Mouse (Mus musculus) embryonic facial prominence, embryonic 13.5 days (tissue): Measurements from ENCODE around the gene Nat14. TPM values are rescaled to one million over a fixed set of nuclear protein-coding genes. Genes with fewer than 3 reads are reported as not detected.

Experiments
- ATAC-seq: fragments of 200-750 bp; cut with Nextera tagmentation; 2 replicates; pipeline ENCODE4 v1.8.0; 2017; ENCODE audit warnings: low read depth; ENCODE audit not compliant: insufficient number of reproducible peaks, insufficient read depth, low FRiP score, low TSS enrichment
- H3K27ac ChIP-seq: fragments of 300-500 bp; sonication (generic); 2 replicates; pipeline ENCODE4 v1.5.1; 2015; ENCODE audit warnings: moderate library complexity, mild to moderate bottlenecking, inconsistent platforms
- H3K27me3 ChIP-seq: fragments of 300-500 bp; sonication (generic); 2 replicates; pipeline ENCODE4 v1.6.1; 2015; ENCODE audit warnings: mild to moderate bottlenecking, inconsistent platforms
- H3K36me3 ChIP-seq: fragments of 300-500 bp; sonication (generic); 2 replicates; pipeline ENCODE4 v1.6.1; 2015; ENCODE audit warnings: mild to moderate bottlenecking, inconsistent platforms
- H3K4me1 ChIP-seq: fragments of 300-500 bp; sonication (generic); 2 replicates; pipeline ENCODE4 v1.6.1; 2015; ENCODE audit warnings: inconsistent platforms
- H3K4me2 ChIP-seq: fragments of 300-500 bp; sonication (generic); 2 replicates; pipeline ENCODE4 v1.6.1; 2015; ENCODE audit warnings: moderate library complexity, mild to moderate bottlenecking, inconsistent platforms
- H3K4me3 ChIP-seq: fragments of 300-500 bp; sonication (generic); 2 replicates; pipeline ENCODE4 v1.5.1; 2015; ENCODE audit warnings: mild to moderate bottlenecking, inconsistent platforms
- H3K9ac ChIP-seq: fragments of 300-500 bp; sonication (generic); 2 replicates; pipeline ENCODE4 v1.6.1; 2015; ENCODE audit warnings: mild to moderate bottlenecking, inconsistent platforms
- H3K9me3 ChIP-seq: fragments of 300-500 bp; sonication (generic); 2 replicates; pipeline ENCODE4 v1.6.1; 2016; ENCODE audit warnings: inconsistent platforms
- WGBS: fragments of 180-500 bp; shearing (Covaris S2); methylation state at CpG from one replicate; pipeline ENCODE4 v1.1.7; 2015; ENCODE audit warnings: mixed read lengths; 5-methylcytosine and 5-hydroxymethylcytosine counted together
- polyA plus RNA-seq: library from polyadenylated mRNA; unstranded; fragments of >200 nt; fragmentation: Nextera tagmentation; extraction: Ambion mirVana; gene quantifications from 2 replicates; pipeline ENCODE4 v1.2.1, GENCODE M21; 2015

Gene Nat14
- polyA plus RNA-seq, 1 experiment from 2014 or later, result 3.3 TPM

DNA sequence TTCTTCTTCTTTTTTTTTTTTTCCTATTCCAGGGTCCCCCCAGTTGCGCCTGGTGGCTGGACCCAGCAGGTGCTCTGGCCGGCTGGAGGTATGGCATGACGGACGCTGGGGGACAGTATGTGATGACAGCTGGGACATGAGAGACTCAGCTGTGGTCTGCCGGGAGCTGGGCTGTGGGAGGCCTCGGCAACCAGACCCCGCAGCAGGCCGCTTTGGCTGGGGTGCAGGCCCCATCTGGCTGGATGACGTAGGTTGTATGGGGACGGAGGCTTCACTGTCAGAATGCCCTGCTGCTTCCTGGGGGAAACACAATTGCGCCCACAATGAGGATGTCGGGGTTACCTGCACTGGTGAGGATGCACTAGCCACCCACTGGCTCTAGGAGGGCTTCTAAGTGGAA lies 11.3 kb downstream of the Nat14 start:
- no peaks in the 10 kb centered on the region for H3K36me3 ChIP-seq
- no peak for ATAC-seq
- H3K27ac ChIP-seq, result no peak overlapping the region
- H3K4me3 ChIP-seq, result no peak overlapping the region
- H3K4me2 ChIP-seq, result no peak overlapping the region
- no peaks in the 10 kb centered on the region for H3K4me1 ChIP-seq
- H3K9me3 ChIP-seq, result no peaks in the 10 kb centered on the region
- H3K9ac ChIP-seq, result no peak overlapping the region; the same call in 1 of the 2 replicates
- no peaks in the 10 kb centered on the region for H3K27me3 ChIP-seq
- 78% methylated on average over 12 of the region's 12 CpGs for WGBS

DNA sequence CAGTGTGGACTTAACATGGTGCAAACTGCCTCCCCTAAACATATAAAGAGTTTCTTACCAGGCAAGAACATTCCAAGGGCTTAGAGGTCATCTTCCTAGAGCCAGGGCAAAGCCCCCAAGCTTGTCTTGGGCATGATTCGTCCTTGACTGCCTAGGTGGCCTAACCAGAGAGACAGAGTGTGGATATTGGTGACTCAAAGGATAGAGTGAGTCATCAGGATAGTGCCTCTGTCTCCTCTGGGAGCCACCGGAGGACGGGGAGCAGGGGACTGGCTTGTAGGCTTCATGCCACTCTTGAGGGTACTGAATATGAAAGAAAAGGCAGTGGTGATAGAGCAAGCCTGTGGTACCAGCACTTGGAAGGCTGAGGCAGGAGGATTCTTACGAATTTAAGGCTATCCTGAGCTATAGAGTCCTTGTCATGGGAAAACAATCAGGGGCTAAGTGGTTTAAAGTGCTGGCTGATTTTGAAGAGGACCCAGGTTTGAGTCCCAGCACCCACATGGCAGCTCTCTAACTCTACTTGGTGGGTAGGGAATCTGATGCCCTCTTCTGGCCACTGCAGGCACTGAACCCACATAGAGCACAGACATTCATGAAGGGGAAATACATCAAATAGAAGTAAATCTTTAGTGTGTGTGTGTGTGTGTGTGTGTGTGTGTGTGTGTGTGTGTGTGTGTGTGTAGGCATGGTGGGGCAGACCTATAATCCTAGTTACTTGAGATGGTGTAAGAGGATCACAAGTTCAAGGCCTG lies 12.5 kb downstream of the Nat14 start:
- no peaks in the 10 kb centered on the region for H3K27me3 ChIP-seq
- no peak overlapping the region for H3K9ac ChIP-seq
- no peak overlapping the region for H3K4me2 ChIP-seq
- WGBS, result 80% methylated on average over 4 of the region's 4 CpGs
- no peaks in the 10 kb centered on the region for H3K36me3 ChIP-seq
- no peak overlapping the region for H3K27ac ChIP-seq
- ATAC-seq, result no peak
- H3K4me3 ChIP-seq, result no peak overlapping the region
- H3K4me1 ChIP-seq, result no peaks in the 10 kb centered on the region
- H3K9me3 ChIP-seq, result no peaks in the 10 kb centered on the region

DNA sequence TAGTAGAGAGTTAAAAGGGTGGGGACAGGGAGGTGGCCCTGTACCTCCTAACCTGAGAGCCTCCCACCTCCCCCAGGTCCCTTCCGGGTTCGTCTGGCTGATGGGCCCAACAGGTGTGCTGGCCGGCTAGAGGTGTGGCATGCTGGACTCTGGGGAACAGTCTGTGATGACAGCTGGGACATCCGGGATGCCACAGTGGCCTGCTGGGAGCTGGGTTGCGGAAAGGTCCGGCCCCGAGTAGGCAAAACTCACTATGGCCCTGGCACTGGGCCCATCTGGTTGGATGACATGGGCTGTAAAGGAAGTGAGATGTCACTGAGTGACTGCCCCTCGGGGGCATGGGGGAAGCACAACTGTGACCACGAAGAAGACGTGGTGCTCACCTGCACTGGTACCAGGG lies 15.0 kb downstream of the Nat14 start:
- H3K27me3 ChIP-seq, result no peaks in the 10 kb centered on the region
- no peaks in the 10 kb centered on the region for H3K36me3 ChIP-seq
- ATAC-seq, result no peak
- H3K4me1 ChIP-seq, result no peaks in the 10 kb centered on the region
- no peak overlapping the region for H3K4me2 ChIP-seq
- H3K9ac ChIP-seq, result no peak overlapping the region
- no peak overlapping the region for H3K27ac ChIP-seq
- H3K4me3 ChIP-seq, result no peak overlapping the region
- H3K9me3 ChIP-seq, result no peaks in the 10 kb centered on the region
- WGBS, result 77% methylated on average over 10 of the region's 10 CpGs

DNA sequence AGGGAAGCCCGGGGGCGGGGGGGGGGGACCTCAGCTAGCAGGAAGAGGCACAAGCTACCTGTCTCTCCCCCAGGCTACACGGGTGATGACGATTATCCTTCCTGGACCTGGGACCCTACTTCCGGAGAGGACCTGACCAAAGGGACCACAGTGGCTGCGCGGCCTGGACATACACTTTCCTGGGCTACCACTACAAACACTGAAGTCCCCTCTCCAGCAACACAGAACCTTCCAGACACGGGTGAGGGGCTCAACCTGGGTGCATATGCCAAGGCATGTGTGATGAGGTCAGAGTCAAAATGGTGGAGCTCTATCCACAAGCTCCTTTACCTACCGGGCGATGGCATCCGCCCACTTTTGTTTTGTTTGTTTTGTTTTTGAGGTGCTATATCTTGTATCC lies 15.6 kb downstream of the Nat14 start:
- Histone ChIP-seq H3K27ac (no peak overlapping the region), H3K9ac (no peak overlapping the region), H3K4me2 (no peak overlapping the region), H3K27me3 (no peaks in the 10 kb centered on the region), H3K4me3 (no peak overlapping the region), H3K4me1 (no peaks in the 10 kb centered on the region), H3K36me3 (no peaks in the 10 kb centered on the region), H3K9me3 (no peaks in the 10 kb centered on the region)
- WGBS, result 73% methylated on average over 11 of the region's 11 CpGs
- no peak for ATAC-seq

- Histone ChIP-seq H3K36me3 (no peaks in the 10 kb centered on the region), H3K27ac (no peak overlapping the region), H3K4me3 (no peak overlapping the region), H3K27me3 (no peaks in the 10 kb centered on the region), H3K9ac (no peak overlapping the region), H3K9me3 (no peaks in the 10 kb centered on the region), H3K4me1 (no peaks in the 10 kb centered on the region), H3K4me2 (no peak overlapping the region)
- ATAC-seq, result no peak
- WGBS, result 38% methylated on average over 2 of the region's 2 CpGs
Observed at GRCm38 (mm10) chr7:4938456-4938855, 16.6 kb downstream of the Nat14 start.

DNA sequence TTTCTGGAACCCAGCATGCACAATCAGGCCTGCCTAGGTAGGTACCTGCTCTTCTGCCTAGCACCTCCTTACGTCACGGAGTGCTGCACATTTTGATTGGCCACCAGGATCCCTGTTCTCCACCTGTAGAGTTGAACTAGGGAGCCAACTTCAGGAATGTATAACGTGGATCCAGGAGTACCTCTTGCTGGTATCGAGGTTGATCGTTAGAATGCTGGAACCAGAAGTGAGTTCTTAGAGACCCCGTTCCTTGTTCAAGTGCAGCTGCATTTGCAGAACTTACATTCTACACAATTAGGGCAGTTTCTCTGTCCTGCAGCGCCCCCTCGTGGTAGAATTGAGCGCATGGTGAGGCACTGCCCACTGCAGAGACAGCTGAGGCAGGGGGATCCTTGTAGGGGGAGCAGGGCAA lies 18.2 kb downstream of the Nat14 start:
- Histone ChIP-seq H3K27ac (no peak overlapping the region), H3K9me3 (no peaks in the 10 kb centered on the region), H3K27me3 (no peaks in the 10 kb centered on the region), H3K4me1 (no peaks in the 10 kb centered on the region), H3K4me2 (no peak overlapping the region), H3K4me3 (no peak overlapping the region), H3K36me3 (no peaks in the 10 kb centered on the region), H3K9ac (no peak overlapping the region)
- no peak for ATAC-seq
- 17% methylated on average over 9 of the region's 9 CpGs for WGBS

- WGBS, result 58% methylated on average over 5 of the region's 5 CpGs
Observed at GRCm38 (mm10) chr7:4942673-4943072, 20.8 kb downstream of the Nat14 start.

DNA sequence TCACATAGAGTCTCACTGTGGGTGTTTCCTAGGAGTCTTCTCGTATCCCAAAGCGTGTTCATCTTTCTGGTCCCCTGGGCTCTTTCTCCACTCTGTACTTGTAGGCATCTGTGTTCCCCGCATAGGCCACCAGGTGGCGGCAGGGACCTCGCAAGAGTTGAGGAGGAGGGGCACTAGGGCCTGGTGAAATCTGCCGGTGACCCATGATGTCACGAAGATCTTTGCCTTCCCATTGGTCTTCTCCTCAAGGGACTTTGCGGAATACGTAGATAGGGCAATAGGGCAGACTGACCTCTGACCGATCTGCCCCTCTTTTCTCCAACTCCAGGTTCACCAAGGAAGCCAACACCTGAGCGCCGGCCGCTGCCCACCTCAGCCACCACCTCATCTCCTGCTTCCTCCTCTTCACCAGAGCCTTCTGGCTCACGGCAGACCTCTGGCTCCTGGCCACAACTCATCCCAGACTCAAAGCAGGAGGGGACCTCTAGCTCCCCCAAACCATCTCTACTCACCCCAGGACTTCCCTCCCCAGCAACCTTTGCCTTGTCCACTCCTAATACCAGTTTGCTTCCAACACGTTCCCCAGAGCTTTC lies 21.5 kb downstream of the Nat14 start:
- Histone ChIP-seq H3K27ac (no peak overlapping the region), H3K27me3 (no peaks in the 10 kb centered on the region), H3K36me3 (no peaks in the 10 kb centered on the region), H3K4me1 (no peaks in the 10 kb centered on the region), H3K4me2 (peak overlapping the region; percentile 53), H3K9ac (no peak overlapping the region), H3K4me3 (peak overlapping the region; percentile 30), H3K9me3 (no peaks in the 10 kb centered on the region)
- WGBS, result 18% methylated on average over 15 of the region's 15 CpGs
- peak; percentile 59; the same call in 1 of the 2 replicates for ATAC-seq

More at GRCm38 (mm10) chr7:4942673-4943072, 20.8 kb downstream of the Nat14 start:
- Histone ChIP-seq H3K9ac (no peak overlapping the region), H3K27ac (no peak overlapping the region), H3K36me3 (no peaks in the 10 kb centered on the region), H3K27me3 (no peaks in the 10 kb centered on the region), H3K4me3 (no peak overlapping the region), H3K9me3 (no peaks in the 10 kb centered on the region), H3K4me1 (no peaks in the 10 kb centered on the region), H3K4me2 (no peak overlapping the region)
- ATAC-seq, result no peak

DNA sequence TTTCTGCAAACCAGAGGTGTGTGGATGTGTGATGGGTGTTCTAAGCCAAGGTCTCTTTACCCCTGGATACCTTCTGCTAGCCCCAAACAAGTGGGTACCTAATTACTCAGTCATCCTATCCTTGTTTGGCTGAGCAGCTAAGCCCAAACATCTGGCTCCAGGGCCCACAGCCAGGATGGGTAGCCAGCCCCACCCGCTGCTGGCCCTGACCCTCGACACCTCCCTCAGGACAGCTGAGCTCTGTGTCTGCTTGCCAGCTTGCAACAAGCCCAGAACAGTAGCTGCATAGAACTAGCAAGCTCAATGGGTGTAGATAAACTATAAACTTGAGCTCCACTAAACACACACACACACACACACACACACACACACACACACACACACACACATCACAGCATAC lies 26.0 kb downstream of the Nat14 start:
- Histone ChIP-seq H3K27me3 (no peaks in the 10 kb centered on the region), H3K4me3 (no peak overlapping the region), H3K27ac (no peak overlapping the region), H3K9ac (no peak overlapping the region), H3K4me2 (no peak overlapping the region), H3K4me1 (no peaks in the 10 kb centered on the region), H3K9me3 (no peaks in the 10 kb centered on the region), H3K36me3 (no peaks in the 10 kb centered on the region)
- no peak for ATAC-seq
- WGBS, result 33% methylated on average over 2 of the region's 2 CpGs

DNA sequence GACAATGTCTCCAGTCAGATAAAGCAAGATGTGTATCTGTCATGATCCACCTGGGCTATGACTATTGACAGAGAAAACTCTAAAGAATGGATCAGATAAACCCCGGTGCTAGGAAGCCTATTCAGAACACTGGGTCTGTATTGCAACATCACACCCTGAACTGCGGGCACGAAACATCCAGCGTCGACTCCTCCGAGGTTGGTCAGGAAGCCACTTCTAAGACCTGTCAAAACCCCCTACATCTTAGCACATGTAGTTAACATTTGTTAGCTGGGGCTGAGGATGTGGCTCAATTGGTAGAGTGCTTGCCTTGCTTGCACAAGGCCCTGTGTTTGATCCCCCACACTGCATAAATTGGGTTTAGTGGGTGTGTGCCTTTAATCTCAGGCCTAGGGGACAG lies 26.6 kb downstream of the Nat14 start:
- no peaks in the 10 kb centered on the region for H3K4me1 ChIP-seq
- H3K27me3 ChIP-seq, result no peaks in the 10 kb centered on the region
- no peak for ATAC-seq
- H3K9ac ChIP-seq, result no peak overlapping the region
- no peak overlapping the region for H3K4me3 ChIP-seq
- H3K4me2 ChIP-seq, result no peak overlapping the region
- no peaks in the 10 kb centered on the region for H3K9me3 ChIP-seq
- WGBS, result 77% methylated on average over 6 of the region's 6 CpGs
- H3K27ac ChIP-seq, result no peak overlapping the region
- no peaks in the 10 kb centered on the region for H3K36me3 ChIP-seq

GRCm38 (mm10) chr7:4950561-4951342 lies 28.9 kb downstream of the Nat14 start:
- Histone ChIP-seq H3K4me3 (no peak overlapping the region), H3K4me1 (no peaks in the 10 kb centered on the region), H3K4me2 (no peak overlapping the region), H3K36me3 (no peaks in the 10 kb centered on the region), H3K9ac (no peak overlapping the region), H3K27ac (no peak overlapping the region), H3K27me3 (peaks cover 6% of the 10 kb centered on the region; the same call in 1 of the 2 replicates), H3K9me3 (no peaks in the 10 kb centered on the region)
- 77% methylated on average over 19 of the region's 19 CpGs for WGBS
- ATAC-seq, result no peak
